Mouse (Mus musculus): ENCODE measurements at regions not wholly inside any gene's neighbourhood (a gene's known extent, or its start where the extent isn't known, plus 50 kb on each side); places are given as distances from the start of the nearest gene placed in this dataset.

GRCm38 (mm10) chr9:74645394-74645793 lies 216.3 kb upstream of the Onecut1 start:
- WGBS: 63% methylated on average over 2 of the region's 2 CpGs
- Histone ChIP-seq H3K9me3 (ENCODE audit: control insufficient read depth, low read length) (no peaks in the 10 kb centered on the region), H3K4me2 (replicated peaks; ENCODE audit: low read depth, low read length, severe bottlenecking) (no peak overlapping the region), H3K27me3 (ENCODE audit: control insufficient read depth, insufficient read depth, low read length) (no peaks in the 10 kb centered on the region), H3K9ac (ENCODE audit: low read depth, low read length, severe bottlenecking) (no peak overlapping the region), H3K27ac (replicated peaks; ENCODE audit: low read depth, low read length) (no peak overlapping the region), H3K36me3 (ENCODE audit: control insufficient read depth, insufficient read depth, low read length) (no peaks in the 10 kb centered on the region), H3K4me3 (replicated peaks; ENCODE audit: low read length) (no peak overlapping the region), H3K4me1 (ENCODE audit: control insufficient read depth, insufficient read depth, low read length) (no peaks in the 10 kb centered on the region)
- TF ChIP-seq POLR2A (IDR thresholded peaks at IDR 0.05; ENCODE audit: borderline replicate concordance, extremely low read depth, insufficient read depth, insufficient read length): no peak
- ATAC-seq (ENCODE audit: low FRiP score, low read depth) (no peak), DNase-seq (ENCODE audit: low spot score) (no peak)

- Histone ChIP-seq H3K36me3 (ENCODE audit: control insufficient read depth, insufficient read depth, low read length) (no peaks in the 10 kb centered on the region), H3K9ac (ENCODE audit: low read depth, low read length, severe bottlenecking) (no peak overlapping the region), H3K4me1 (ENCODE audit: control insufficient read depth, insufficient read depth, low read length) (no peaks in the 10 kb centered on the region), H3K27ac (replicated peaks; ENCODE audit: low read depth, low read length) (no peak overlapping the region), H3K4me3 (replicated peaks; ENCODE audit: low read length) (no peak overlapping the region), H3K27me3 (ENCODE audit: control insufficient read depth, insufficient read depth, low read length) (no peaks in the 10 kb centered on the region), H3K9me3 (ENCODE audit: control insufficient read depth, low read length) (no peaks in the 10 kb centered on the region), H3K4me2 (replicated peaks; ENCODE audit: low read depth, low read length, severe bottlenecking) (no peak overlapping the region)
- TF ChIP-seq POLR2A (IDR thresholded peaks at IDR 0.05; ENCODE audit: borderline replicate concordance, extremely low read depth, insufficient read depth, insufficient read length): no peak
- ATAC-seq (ENCODE audit: low FRiP score, low read depth): no peak
- 74% methylated on average over 5 of the region's 5 CpGs for WGBS
- DNase-seq (ENCODE audit: low spot score): no peak
These were observed 211.7 kb upstream of the Onecut1 start for GRCm38 (mm10) chr9:74650036-74650435.

DNA sequence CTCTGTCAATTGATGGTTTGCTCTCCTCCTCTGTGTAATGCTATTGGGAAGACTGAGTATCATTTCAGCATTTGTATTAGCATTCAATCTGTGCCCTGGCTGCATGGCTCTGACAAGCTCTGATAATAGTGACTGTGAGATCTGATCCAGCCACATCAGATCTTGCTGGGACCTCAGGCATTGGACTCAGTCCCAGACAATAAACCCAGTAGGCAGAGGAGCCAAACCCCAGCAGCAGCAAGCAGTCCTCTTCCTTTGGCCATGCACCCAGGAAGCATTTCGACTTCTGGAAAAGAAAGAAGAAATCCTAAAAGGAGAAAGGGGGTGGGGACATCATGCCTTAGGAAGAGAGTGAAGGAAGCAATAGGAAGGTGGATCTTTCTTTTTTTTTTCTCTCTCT lies 205.8 kb upstream of the Onecut1 start:
- Histone ChIP-seq H3K4me2 (replicated peaks; ENCODE audit: low read depth, low read length, severe bottlenecking) (no peak overlapping the region), H3K27ac (replicated peaks; ENCODE audit: low read depth, low read length) (no peak overlapping the region), H3K27me3 (ENCODE audit: control insufficient read depth, insufficient read depth, low read length) (no peaks in the 10 kb centered on the region), H3K36me3 (ENCODE audit: control insufficient read depth, insufficient read depth, low read length) (no peaks in the 10 kb centered on the region), H3K4me3 (replicated peaks; ENCODE audit: low read length) (no peak overlapping the region), H3K4me1 (ENCODE audit: control insufficient read depth, insufficient read depth, low read length) (no peaks in the 10 kb centered on the region), H3K9ac (ENCODE audit: low read depth, low read length, severe bottlenecking) (no peak overlapping the region), H3K9me3 (ENCODE audit: control insufficient read depth, low read length) (no peaks in the 10 kb centered on the region)
- DNase-seq (ENCODE audit: low spot score) (no peak), ATAC-seq (ENCODE audit: low FRiP score, low read depth) (no peak)
- no peak for TF ChIP-seq POLR2A (IDR thresholded peaks at IDR 0.05; ENCODE audit: borderline replicate concordance, extremely low read depth, insufficient read depth, insufficient read length)
- 57% methylated on average over 1 of the region's 1 CpGs for WGBS

DNA sequence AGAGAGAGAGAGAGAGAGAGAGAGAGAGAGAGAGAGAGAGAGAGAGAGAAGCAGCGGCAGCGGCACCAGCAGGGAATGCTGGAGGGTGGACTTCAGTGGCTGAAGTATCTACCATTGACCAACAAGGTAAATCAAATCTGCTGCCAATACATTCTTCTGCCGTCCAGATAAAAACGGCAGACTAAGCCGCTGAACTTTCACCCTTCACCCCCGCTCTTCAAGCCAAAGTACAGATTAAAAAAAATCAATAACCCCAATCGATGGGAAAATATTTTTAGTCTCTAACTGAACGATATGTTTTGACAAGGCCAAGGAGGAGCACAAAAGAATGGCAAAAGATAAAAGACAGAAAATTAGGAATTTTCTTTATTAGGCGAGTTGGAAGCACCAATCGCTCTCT lies 205.3 kb upstream of the Onecut1 start:
- no peaks in the 10 kb centered on the region for H3K27me3 ChIP-seq (ENCODE audit: control insufficient read depth, insufficient read depth, low read length)
- no peak overlapping the region for H3K4me2 ChIP-seq (replicated peaks; ENCODE audit: low read depth, low read length, severe bottlenecking)
- H3K4me3 ChIP-seq (replicated peaks; ENCODE audit: low read length): no peak overlapping the region
- no peak overlapping the region for H3K9ac ChIP-seq (ENCODE audit: low read depth, low read length, severe bottlenecking)
- no peak for TF ChIP-seq POLR2A (IDR thresholded peaks at IDR 0.05; ENCODE audit: borderline replicate concordance, extremely low read depth, insufficient read depth, insufficient read length)
- H3K27ac ChIP-seq (replicated peaks; ENCODE audit: low read depth, low read length): no peak overlapping the region
- no peaks in the 10 kb centered on the region for H3K9me3 ChIP-seq (ENCODE audit: control insufficient read depth, low read length)
- no peak for ATAC-seq (ENCODE audit: low FRiP score, low read depth)
- no peaks in the 10 kb centered on the region for H3K36me3 ChIP-seq (ENCODE audit: control insufficient read depth, insufficient read depth, low read length)
- 84% methylated on average over 10 of the region's 10 CpGs for WGBS
- no peaks in the 10 kb centered on the region for H3K4me1 ChIP-seq (ENCODE audit: control insufficient read depth, insufficient read depth, low read length)
- DNase-seq (ENCODE audit: low spot score): no peak

GRCm38 (mm10) chr9:74671356-74671952 lies 190.3 kb upstream of the Onecut1 start:
- Histone ChIP-seq H3K36me3 (ENCODE audit: control insufficient read depth, insufficient read depth, low read length) (no peaks in the 10 kb centered on the region), H3K4me2 (replicated peaks; ENCODE audit: low read depth, low read length, severe bottlenecking) (no peak overlapping the region), H3K27ac (replicated peaks; ENCODE audit: low read depth, low read length) (no peak overlapping the region), H3K27me3 (ENCODE audit: control insufficient read depth, insufficient read depth, low read length) (no peaks in the 10 kb centered on the region), H3K9me3 (ENCODE audit: control insufficient read depth, low read length) (no peaks in the 10 kb centered on the region), H3K4me3 (replicated peaks; ENCODE audit: low read length) (no peak overlapping the region), H3K4me1 (ENCODE audit: control insufficient read depth, insufficient read depth, low read length) (no peaks in the 10 kb centered on the region), H3K9ac (ENCODE audit: low read depth, low read length, severe bottlenecking) (no peak overlapping the region)
- no peak for ATAC-seq (ENCODE audit: low FRiP score, low read depth)
- TF ChIP-seq POLR2A (IDR thresholded peaks at IDR 0.05; ENCODE audit: borderline replicate concordance, extremely low read depth, insufficient read depth, insufficient read length): no peak
- 81% methylated on average over 4 of the region's 4 CpGs for whole genome bisulfite sequencing
- DNase-seq (ENCODE audit: low spot score): no peak

GRCm38 (mm10) chr9:74672261-74672660 lies 189.5 kb upstream of the Onecut1 start:
- TF ChIP-seq POLR2A (IDR thresholded peaks at IDR 0.05; ENCODE audit: borderline replicate concordance, extremely low read depth, insufficient read depth, insufficient read length): no peak
- Histone ChIP-seq H3K27me3 (ENCODE audit: control insufficient read depth, insufficient read depth, low read length) (no peaks in the 10 kb centered on the region), H3K4me1 (ENCODE audit: control insufficient read depth, insufficient read depth, low read length) (no peaks in the 10 kb centered on the region), H3K9me3 (ENCODE audit: control insufficient read depth, low read length) (no peaks in the 10 kb centered on the region), H3K36me3 (ENCODE audit: control insufficient read depth, insufficient read depth, low read length) (no peaks in the 10 kb centered on the region), H3K9ac (ENCODE audit: low read depth, low read length, severe bottlenecking) (no peak overlapping the region), H3K4me3 (replicated peaks; ENCODE audit: low read length) (no peak overlapping the region), H3K27ac (replicated peaks; ENCODE audit: low read depth, low read length) (no peak overlapping the region), H3K4me2 (replicated peaks; ENCODE audit: low read depth, low read length, severe bottlenecking) (no peak overlapping the region)
- DNase-seq (ENCODE audit: low spot score): no peak
- ATAC-seq (ENCODE audit: low FRiP score, low read depth): no peak
- WGBS: 79% methylated on average over 7 of the region's 7 CpGs

All from limb, embryonic 14.5 days (tissue).